Mouse (Mus musculus) T-helper 17 cell (primary cell): ENCODE data around the gene Gabbr1.

ENCODE experiments used
- in situ Hi-C, 2 experiments: fragments of 300-600 bp; cut with MboI, MseI; formaldehyde crosslinking; loops; 1 replicate in 1 of 2; 2 replicates in 1 of 2; pipeline ENCODE4 v1.15.1; 2025; ENCODE audit warnings: high pct_unique_total_duplicates in 2 of 2

Gabbr1 gene

GRCm38 (mm10) chr17:37039127-37039894 lies 6.5 kb upstream of the Gabbr1 start:
- in situ Hi-C loops: no loop called here

- in situ Hi-C loops: loop anchor here in 1 of 2 experiments (5.0 kb wide), 1 partner anchor 77 kb away; no protein-coding TSS in a partner anchor
These were observed 1.0 kb upstream of the Gabbr1 start for GRCm38 (mm10) chr17:37044651-37045244.

- in situ Hi-C loops: loop anchor here in 1 of 2 experiments (5.0 kb wide), 1 partner anchor 79 kb away; no protein-coding TSS in a partner anchor
These were observed 746 bp downstream of the Gabbr1 start for GRCm38 (mm10) chr17:37046312-37047112.

GRCm38 (mm10) chr17:37047332-37047976 lies 1.7 kb downstream of the Gabbr1 start:
- in situ Hi-C loops: loop anchor here in 1 of 2 experiments (5.0 kb wide), 1 partner anchor 80 kb away; no protein-coding TSS in a partner anchor

GRCm38 (mm10) chr17:37047981-37048380 lies 2.2 kb downstream of the Gabbr1 start:
- in situ Hi-C loops: loop anchor here in 1 of 2 experiments (5.0 kb wide), 1 partner anchor 81 kb away; no protein-coding TSS in a partner anchor

GRCm38 (mm10) chr17:37048383-37048782 lies 2.6 kb downstream of the Gabbr1 start:
- in situ Hi-C loops: loop anchor here in 1 of 2 experiments (5.0 kb wide), 1 partner anchor 81 kb away; no protein-coding TSS in a partner anchor

GRCm38 (mm10) chr17:37049570-37050310 lies 4.0 kb downstream of the Gabbr1 start:
- in situ Hi-C loops: loop anchor here in 1 of 2 experiments (5.0 kb wide), 2 partner anchors 82 to 212 kb away; partner anchors contain the start of gene Trim26

- in situ Hi-C loops: loop anchor here in 1 of 2 experiments (5.0 kb wide), 1 partner anchor 213 kb away; the partner anchor contains the start of gene Trim26
These were observed 4.6 kb downstream of the Gabbr1 start for GRCm38 (mm10) chr17:37050399-37050798.

GRCm38 (mm10) chr17:37050876-37051275 lies 5.1 kb downstream of the Gabbr1 start:
- in situ Hi-C loops: loop anchor here in 1 of 2 experiments (5.0 kb wide), 1 partner anchor 214 kb away; the partner anchor contains the start of gene Trim26

- in situ Hi-C loops: loop anchor here in 1 of 2 experiments (5.0 kb wide), 1 partner anchor 214 kb away; the partner anchor contains the start of gene Trim26
These were observed 6.0 kb downstream of the Gabbr1 start for GRCm38 (mm10) chr17:37051745-37052144.

GRCm38 (mm10) chr17:37056957-37057356 lies 11.2 kb downstream of the Gabbr1 start:
- in situ Hi-C loops: no loop called here

GRCm38 (mm10) chr17:37061435-37061834 lies 15.7 kb downstream of the Gabbr1 start:
- in situ Hi-C loops: no loop called here

- in situ Hi-C loops: no loop called here
These were observed 16.4 kb downstream of the Gabbr1 start for GRCm38 (mm10) chr17:37062101-37062641.

- in situ Hi-C loops: no loop called here
These were observed 17.3 kb downstream of the Gabbr1 start for GRCm38 (mm10) chr17:37063063-37063462.

- in situ Hi-C loops: no loop called here
These were observed 18.1 kb downstream of the Gabbr1 start for GRCm38 (mm10) chr17:37063686-37064495.

- in situ Hi-C loops: no loop called here
These were observed 20.2 kb downstream of the Gabbr1 start for GRCm38 (mm10) chr17:37065993-37066392.

- in situ Hi-C loops: no loop called here
These were observed 22.1 kb downstream of the Gabbr1 start for GRCm38 (mm10) chr17:37067861-37068260.

GRCm38 (mm10) chr17:37070121-37070520 lies 24.4 kb downstream of the Gabbr1 start:
- in situ Hi-C loops: loop anchor here in 1 of 2 experiments (5.0 kb wide), 1 partner anchor 132 kb away; the partner anchor contains the start of gene Olfr94
